Mouse (Mus musculus): ENCODE data around the gene Prkab1. TPM values are rescaled to one million over a fixed set of nuclear protein-coding genes. Genes with fewer than 3 reads are reported as not detected.
A peak's percentile ranks its signal among the peaks of the same experiment; 100 is the strongest.

The Prkab1 gene
- polyA plus RNA-seq (2016; fragmentation: Nextera tagmentation; extraction: Ambion mirVana): 72.4 and 77.0 TPM in 2 replicates

DNA sequence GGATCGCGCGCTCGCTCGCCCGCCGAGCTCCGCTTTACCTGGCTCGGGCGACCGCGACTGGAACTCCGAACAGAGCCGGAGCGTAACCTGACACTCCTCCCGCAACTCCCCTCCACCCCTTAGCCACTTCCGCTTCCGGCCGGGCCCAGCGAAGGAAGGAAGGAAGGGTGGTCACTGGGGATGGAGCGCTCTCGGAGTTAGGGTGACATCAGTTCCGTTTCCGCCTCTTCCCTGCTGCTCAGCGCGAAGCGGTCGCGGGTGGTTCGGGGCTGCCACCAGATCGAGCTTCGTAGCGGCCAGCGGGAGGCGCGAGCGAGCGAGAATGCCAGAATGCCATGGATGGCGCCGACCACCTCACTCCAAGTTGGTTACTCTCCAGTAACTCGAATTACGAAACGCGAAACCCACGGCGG, at the start of gene Prkab1:
Gene Prkab1, minus strand, starts transcription at position 182 of the 413 bp plus-strand sequence.
- under 1% methylated on average over 46 of the region's 46 CpGs for WGBS
- Histone ChIP-seq H3K9me3 (no peaks in the 10 kb centered on the region), H3K27ac (peak within 1 kb of the TSS; percentile 91), H3K9ac (replicated peaks) (peak within 1 kb of the TSS; percentile 85), H3K4me3 (replicated peaks) (peak within 1 kb of the TSS; percentile 79), H3K36me3 (peaks cover 32% of the 10 kb centered on the region), H3K4me1 (replicated peaks) (peaks cover 17% of the 10 kb centered on the region), H3K27me3 (no peaks in the 10 kb centered on the region), H3K4me2 (peak within 1 kb of the TSS; percentile 82)
- ATAC-seq (ENCODE audit: insufficient number of reproducible peaks, insufficient read depth, low FRiP score, low TSS enrichment, low read depth): peak; percentile 97

DNA sequence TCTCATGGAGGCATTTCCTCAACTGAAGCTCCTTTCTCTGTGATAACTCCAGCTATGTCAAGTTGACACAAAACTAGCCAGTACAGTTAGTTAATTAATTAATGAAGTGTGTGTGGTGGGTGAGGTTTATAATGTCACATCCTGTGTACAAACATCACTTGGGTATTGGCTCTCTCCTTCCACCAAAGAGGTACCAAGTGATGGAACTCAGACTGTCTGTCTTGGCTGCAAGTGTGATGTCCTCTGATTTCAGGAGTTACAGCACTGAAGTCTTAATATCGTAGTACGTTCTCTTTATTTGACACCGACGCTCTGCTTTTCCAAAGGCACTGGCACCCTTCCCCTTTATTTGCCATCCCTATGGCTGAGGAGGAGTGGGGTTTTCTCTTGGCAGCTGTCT, 45.3 kb upstream of the Prkab1 start:
- ATAC-seq (ENCODE audit: insufficient number of reproducible peaks, insufficient read depth, low FRiP score, low TSS enrichment, low read depth): no peak
- H3K27me3 ChIP-seq: no peaks in the 10 kb centered on the region
- H3K9ac ChIP-seq (replicated peaks): no peak overlapping the region
- H3K4me1 ChIP-seq (replicated peaks): no peaks in the 10 kb centered on the region
- H3K4me2 ChIP-seq: no peak overlapping the region
- H3K36me3 ChIP-seq: no peaks in the 10 kb centered on the region
- no peak overlapping the region for H3K27ac ChIP-seq
- no peak overlapping the region for H3K4me3 ChIP-seq (replicated peaks)
- 90% methylated on average over 4 of the region's 4 CpGs for WGBS
- no peaks in the 10 kb centered on the region for H3K9me3 ChIP-seq

DNA sequence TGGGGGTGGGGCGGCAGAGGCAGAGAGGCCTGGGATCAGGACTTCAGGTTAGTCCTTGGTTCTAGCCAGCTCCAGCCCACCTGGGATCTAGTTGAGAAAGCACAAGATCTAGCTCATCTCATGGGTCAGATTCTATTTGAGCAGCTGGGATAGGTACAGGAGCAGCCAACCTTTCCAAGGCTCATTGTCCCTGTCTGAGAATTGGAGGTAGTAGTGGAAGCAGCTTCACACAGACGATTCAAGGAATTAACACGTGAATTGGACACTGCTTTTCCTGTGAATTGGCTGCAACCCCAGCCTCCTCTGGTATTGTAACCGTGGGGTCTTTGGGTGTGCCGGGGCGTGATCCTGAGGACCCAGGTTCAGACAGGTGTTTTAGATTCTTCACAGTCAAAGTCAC, 28.5 kb upstream of the Prkab1 start:
- no peaks in the 10 kb centered on the region for H3K36me3 ChIP-seq

DNA sequence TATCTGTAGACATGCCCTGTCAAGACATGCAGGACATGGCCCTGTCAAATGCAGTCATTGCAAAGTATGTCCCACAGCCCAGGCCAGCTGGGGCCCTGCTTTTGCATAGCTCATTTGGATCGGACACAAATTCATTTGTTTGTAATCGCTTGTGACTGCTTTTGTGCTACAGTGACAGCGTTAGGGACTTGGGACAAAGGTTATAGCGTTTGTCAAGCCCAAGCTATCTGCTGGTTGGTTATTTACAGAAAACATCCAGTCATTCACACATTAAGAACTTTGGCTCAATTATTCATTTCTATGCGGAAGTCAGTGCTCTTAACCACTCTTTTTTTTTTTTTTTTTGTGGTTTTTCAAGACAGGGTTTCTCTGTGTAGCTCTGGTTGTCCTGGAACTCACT, 27.9 kb upstream of the Prkab1 start:
- Histone ChIP-seq H3K27me3 (no peaks in the 10 kb centered on the region), H3K9ac (replicated peaks) (no peak overlapping the region), H3K4me3 (replicated peaks) (no peak overlapping the region), H3K9me3 (no peaks in the 10 kb centered on the region), H3K36me3 (no peaks in the 10 kb centered on the region), H3K27ac (no peak overlapping the region), H3K4me1 (replicated peaks) (no peaks in the 10 kb centered on the region), H3K4me2 (no peak overlapping the region)
- 86% methylated on average over 5 of the region's 5 CpGs for WGBS
- no peak for ATAC-seq (ENCODE audit: insufficient number of reproducible peaks, insufficient read depth, low FRiP score, low TSS enrichment, low read depth)

More for the DNA sequence above, 28.5 kb upstream of the Prkab1 start:
- Histone ChIP-seq H3K4me3 (replicated peaks) (no peak overlapping the region), H3K9ac (replicated peaks) (no peak overlapping the region), H3K27ac (no peak overlapping the region), H3K27me3 (no peaks in the 10 kb centered on the region), H3K9me3 (no peaks in the 10 kb centered on the region), H3K4me2 (no peak overlapping the region), H3K4me1 (replicated peaks) (no peaks in the 10 kb centered on the region)
- WGBS: 57% methylated on average over 6 of the region's 6 CpGs
- ATAC-seq (ENCODE audit: insufficient number of reproducible peaks, insufficient read depth, low FRiP score, low TSS enrichment, low read depth): no peak

DNA sequence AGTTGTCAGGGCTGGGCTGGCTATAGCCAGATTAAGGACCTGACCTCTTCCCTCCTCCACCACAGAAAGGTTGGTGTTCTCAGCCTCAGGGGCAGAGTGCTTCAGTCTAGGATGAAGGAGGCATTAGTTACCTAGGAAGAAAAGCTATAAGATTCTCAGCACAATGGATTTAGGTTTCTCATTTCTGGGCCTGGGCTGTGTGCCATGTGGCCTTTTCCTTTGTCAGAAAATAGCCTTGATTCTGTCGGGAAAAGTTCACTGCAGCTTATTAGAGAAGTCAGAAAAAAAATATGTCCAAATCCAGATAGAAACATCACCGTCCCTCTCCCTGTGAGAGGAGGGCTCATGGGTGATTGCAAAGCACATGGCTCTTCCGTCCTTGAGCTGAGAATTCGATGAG, 25.5 kb upstream of the Prkab1 start:
- Histone ChIP-seq H3K4me3 (replicated peaks) (no peak overlapping the region), H3K9ac (replicated peaks) (no peak overlapping the region), H3K27me3 (no peaks in the 10 kb centered on the region), H3K4me2 (no peak overlapping the region), H3K4me1 (replicated peaks) (no peaks in the 10 kb centered on the region), H3K27ac (no peak overlapping the region), H3K9me3 (no peaks in the 10 kb centered on the region), H3K36me3 (no peaks in the 10 kb centered on the region)
- 79% methylated on average over 4 of the region's 4 CpGs for WGBS
- no peak for ATAC-seq (ENCODE audit: insufficient number of reproducible peaks, insufficient read depth, low FRiP score, low TSS enrichment, low read depth)

DNA sequence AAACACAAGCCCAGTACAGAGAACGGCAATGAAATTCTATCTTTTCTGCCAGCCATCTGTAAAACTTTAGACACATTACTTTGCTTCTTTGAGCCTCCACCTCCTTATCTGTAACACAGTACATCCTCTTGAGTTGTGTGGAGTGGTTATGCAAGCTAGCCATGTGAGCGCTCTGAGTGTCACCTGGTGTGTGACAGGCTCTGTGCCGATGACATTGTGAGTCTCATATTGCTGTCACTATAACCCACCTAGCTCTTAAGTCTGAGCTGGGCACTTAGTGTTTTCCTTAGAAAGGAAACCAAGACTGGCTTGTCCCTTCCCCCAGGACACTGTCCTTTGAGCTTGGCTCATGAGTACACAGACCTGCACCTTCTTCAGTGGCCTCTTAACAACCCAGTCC, 24.0 kb upstream of the Prkab1 start:
- 91% methylated on average over 3 of the region's 3 CpGs for WGBS
- Histone ChIP-seq H3K9ac (replicated peaks) (no peak overlapping the region), H3K4me2 (no peak overlapping the region), H3K4me3 (replicated peaks) (no peak overlapping the region), H3K27ac (no peak overlapping the region), H3K36me3 (no peaks in the 10 kb centered on the region), H3K9me3 (no peaks in the 10 kb centered on the region), H3K27me3 (no peaks in the 10 kb centered on the region), H3K4me1 (replicated peaks) (no peaks in the 10 kb centered on the region)
- ATAC-seq (ENCODE audit: insufficient number of reproducible peaks, insufficient read depth, low FRiP score, low TSS enrichment, low read depth): no peak

DNA sequence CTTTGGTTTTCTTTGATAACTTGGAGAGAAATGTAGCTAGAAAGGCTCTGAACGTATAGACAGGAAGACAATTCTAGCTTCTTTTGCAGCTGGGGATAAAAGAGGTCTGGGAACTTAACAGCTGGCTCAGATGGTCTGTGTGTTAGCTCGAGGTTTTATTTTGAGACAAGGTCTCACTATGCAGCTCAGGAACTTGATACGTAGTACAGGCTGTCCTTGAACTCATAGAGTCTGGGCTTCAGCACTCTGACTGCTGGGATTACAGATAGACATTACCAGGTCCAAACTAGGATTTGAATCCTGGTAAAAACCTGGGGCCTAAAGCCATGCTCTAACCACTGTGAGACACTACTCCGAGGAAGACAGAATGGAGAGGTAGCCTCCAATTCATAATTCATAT, 21.9 kb upstream of the Prkab1 start:
- no peak overlapping the region for H3K27ac ChIP-seq
- H3K4me3 ChIP-seq (replicated peaks): no peak overlapping the region
- no peaks in the 10 kb centered on the region for H3K36me3 ChIP-seq
- H3K4me1 ChIP-seq (replicated peaks): no peaks in the 10 kb centered on the region
- ATAC-seq (ENCODE audit: insufficient number of reproducible peaks, insufficient read depth, low FRiP score, low TSS enrichment, low read depth): no peak
- no peak overlapping the region for H3K9ac ChIP-seq (replicated peaks)
- no peak overlapping the region for H3K4me2 ChIP-seq
- no peaks in the 10 kb centered on the region for H3K9me3 ChIP-seq
- no peaks in the 10 kb centered on the region; the same call in 1 of the 2 replicates for H3K27me3 ChIP-seq
- 77% methylated on average over 4 of the region's 4 CpGs for WGBS

DNA sequence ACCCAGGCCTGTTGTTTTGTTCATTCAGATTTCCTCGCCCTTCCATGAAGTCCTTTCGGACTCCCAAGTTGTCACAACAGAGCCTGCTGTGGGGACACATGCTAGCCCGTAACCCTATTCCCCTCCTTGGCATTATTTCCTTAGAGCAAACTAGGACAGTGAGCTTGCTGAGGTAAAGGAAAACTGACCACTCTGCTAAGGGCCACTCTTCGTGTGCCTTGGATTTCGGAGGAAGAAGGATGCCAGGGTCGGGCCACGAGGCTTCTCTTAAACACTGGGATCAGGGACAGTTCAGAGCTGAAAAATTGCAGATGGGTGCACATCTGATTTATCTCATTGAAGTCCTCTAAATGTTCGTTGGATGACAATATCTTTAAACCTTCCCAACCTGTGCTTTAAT, 21.3 kb upstream of the Prkab1 start:
- Histone ChIP-seq H3K4me1 (replicated peaks) (no peaks in the 10 kb centered on the region), H3K27ac (no peak overlapping the region), H3K4me3 (replicated peaks) (no peak overlapping the region), H3K9me3 (no peaks in the 10 kb centered on the region), H3K4me2 (no peak overlapping the region), H3K36me3 (no peaks in the 10 kb centered on the region), H3K27me3 (no peaks in the 10 kb centered on the region; the same call in 1 of the 2 replicates), H3K9ac (replicated peaks) (no peak overlapping the region)
- ATAC-seq (ENCODE audit: insufficient number of reproducible peaks, insufficient read depth, low FRiP score, low TSS enrichment, low read depth): no peak
- 85% methylated on average over 8 of the region's 8 CpGs for WGBS

DNA sequence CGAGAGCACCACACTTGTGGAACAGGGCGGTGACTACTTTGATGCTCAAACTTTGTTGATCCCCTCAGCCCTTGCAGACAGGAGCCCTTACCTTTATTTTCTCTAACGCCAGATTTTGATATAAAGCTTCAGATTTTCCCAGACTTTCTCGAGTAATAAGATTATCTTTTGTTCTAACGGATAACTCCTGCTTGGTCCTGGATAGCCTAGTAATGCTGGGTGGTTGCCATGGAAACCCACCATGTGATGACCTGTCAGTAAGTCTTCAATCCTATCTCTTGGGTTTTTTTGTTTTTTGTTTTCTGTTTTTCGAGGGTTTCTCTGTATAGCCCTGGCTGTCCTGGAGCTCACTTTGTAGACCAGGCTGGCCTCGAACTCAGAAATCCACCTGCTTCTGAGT, 17.9 kb upstream of the Prkab1 start:
- ATAC-seq (ENCODE audit: insufficient number of reproducible peaks, insufficient read depth, low FRiP score, low TSS enrichment, low read depth): no peak
- Histone ChIP-seq H3K4me3 (replicated peaks) (no peak overlapping the region), H3K4me2 (no peak overlapping the region), H3K9ac (replicated peaks) (no peak overlapping the region), H3K4me1 (replicated peaks) (no peaks in the 10 kb centered on the region; the same call in 1 of the 2 replicates), H3K9me3 (no peaks in the 10 kb centered on the region), H3K36me3 (no peaks in the 10 kb centered on the region), H3K27me3 (no peaks in the 10 kb centered on the region; the same call in 1 of the 2 replicates), H3K27ac (no peak overlapping the region)
- WGBS: 76% methylated on average over 7 of the region's 7 CpGs

DNA sequence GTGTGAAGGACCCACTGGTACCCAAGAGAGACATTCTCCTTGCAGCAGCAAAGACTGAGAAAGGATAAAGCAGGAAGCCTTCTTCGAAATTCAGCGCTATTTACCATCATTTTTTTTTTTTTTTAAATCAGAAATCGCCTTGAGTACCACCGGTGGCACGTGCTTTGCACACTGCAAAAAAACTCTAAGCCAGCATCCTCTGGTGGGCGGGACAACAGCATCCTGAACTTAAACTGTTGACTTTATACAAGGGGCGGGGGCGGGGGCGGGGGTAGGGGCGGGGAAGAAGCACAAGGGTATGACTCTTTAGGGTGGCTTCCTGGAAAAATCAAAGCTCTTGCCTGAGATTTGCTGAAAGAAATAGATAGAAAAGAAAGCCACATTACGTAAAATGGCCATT, 15.4 kb upstream of the Prkab1 start:
- H3K9me3 ChIP-seq: no peaks in the 10 kb centered on the region
- no peak overlapping the region for H3K27ac ChIP-seq
- H3K4me3 ChIP-seq (replicated peaks): no peak overlapping the region
- peaks cover 4% of the 10 kb centered on the region; the same call in 1 of the 2 replicates for H3K27me3 ChIP-seq
- no peaks in the 10 kb centered on the region for H3K36me3 ChIP-seq
- WGBS: 23% methylated on average over 11 of the region's 11 CpGs
- no peak for ATAC-seq (ENCODE audit: insufficient number of reproducible peaks, insufficient read depth, low FRiP score, low TSS enrichment, low read depth)
- no peak overlapping the region for H3K9ac ChIP-seq (replicated peaks)
- H3K4me1 ChIP-seq (replicated peaks): no peaks in the 10 kb centered on the region; the same call in 1 of the 2 replicates
- peak overlapping the region; percentile 32 for H3K4me2 ChIP-seq

DNA sequence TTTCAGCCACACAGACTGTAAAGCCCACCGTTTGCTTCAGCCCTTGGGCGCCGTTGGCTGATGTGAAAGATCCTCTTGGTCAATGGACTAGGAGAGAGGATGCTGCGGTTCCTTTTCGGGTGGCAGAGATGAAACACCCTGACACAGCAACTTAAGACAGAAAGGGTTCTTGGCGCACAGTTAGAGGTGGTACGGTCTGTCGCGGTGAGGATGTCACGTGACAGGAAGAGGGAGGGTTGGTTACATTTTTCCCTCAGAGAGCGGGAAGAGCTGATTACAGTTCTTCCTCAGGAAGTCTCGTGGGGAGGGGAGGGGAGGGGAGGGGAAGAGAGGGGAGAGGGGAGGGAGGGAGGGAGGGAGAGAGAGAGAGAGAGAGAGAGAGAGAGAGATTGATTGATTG, 13.4 kb upstream of the Prkab1 start:
- WGBS: 60% methylated on average over 12 of the region's 12 CpGs
- Histone ChIP-seq H3K4me2 (no peak overlapping the region), H3K27ac (no peak overlapping the region), H3K9ac (replicated peaks) (no peak overlapping the region), H3K9me3 (no peaks in the 10 kb centered on the region), H3K36me3 (no peaks in the 10 kb centered on the region), H3K4me1 (replicated peaks) (no peaks in the 10 kb centered on the region; the same call in 1 of the 2 replicates), H3K4me3 (replicated peaks) (no peak overlapping the region), H3K27me3 (peaks cover 4% of the 10 kb centered on the region; the same call in 1 of the 2 replicates)
- ATAC-seq (ENCODE audit: insufficient number of reproducible peaks, insufficient read depth, low FRiP score, low TSS enrichment, low read depth): no peak

DNA sequence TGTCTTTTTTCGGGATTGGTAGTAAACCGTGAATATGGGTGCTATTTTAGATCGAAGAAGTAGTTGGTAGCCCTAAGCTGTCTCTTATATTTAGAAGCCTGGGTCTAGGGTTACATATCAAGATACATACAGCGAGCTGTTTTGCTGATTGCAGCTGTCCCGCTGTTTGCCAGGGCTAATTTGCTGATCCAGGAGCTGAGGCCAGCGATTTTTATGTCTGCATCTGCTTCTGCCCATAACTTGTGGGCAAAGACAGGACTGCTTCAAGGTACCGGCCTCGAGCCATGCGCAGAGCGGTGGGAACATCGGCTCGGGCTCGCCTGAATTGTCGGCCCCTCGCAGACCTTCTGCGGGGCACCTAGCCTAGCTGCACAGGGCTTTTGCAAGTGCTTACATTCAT, 12.2 kb upstream of the Prkab1 start:
- Histone ChIP-seq H3K27ac (no peak overlapping the region), H3K4me2 (no peak overlapping the region), H3K9ac (replicated peaks) (no peak overlapping the region), H3K9me3 (no peaks in the 10 kb centered on the region), H3K36me3 (no peaks in the 10 kb centered on the region), H3K4me3 (replicated peaks) (no peak overlapping the region), H3K4me1 (replicated peaks) (no peaks in the 10 kb centered on the region; the same call in 1 of the 2 replicates), H3K27me3 (peaks cover 4% of the 10 kb centered on the region; the same call in 1 of the 2 replicates)
- 65% methylated on average over 16 of the region's 16 CpGs for WGBS
- ATAC-seq (ENCODE audit: insufficient number of reproducible peaks, insufficient read depth, low FRiP score, low TSS enrichment, low read depth): 0 out of 2 replicates have a peak, but pooled peaks have one; percentile 31

Data from limb, embryonic 12.5 days (tissue).